Mouse (Mus musculus) MEL (cell line): ENCODE results near the gene Olfr738.

ENCODE experiments used
- CTCF ChIP-seq, 3 experiments: IDR thresholded peaks in 2 of 3; conservative IDR thresholded peaks in 1 of 3; 2 replicates each; pipeline ENCODE4 v1.5.1; 2011 to 2012; ENCODE audit warnings: low read length in 3 of 3, low read depth in 2 of 3, mild to moderate bottlenecking in 2 of 3, improper control_type of control experiment in 1 of 3, inconsistent platforms in 1 of 3, mixed read lengths in 1 of 3, moderate library complexity in 1 of 3; ENCODE audit not compliant: control insufficient read depth in 1 of 3, insufficient read depth in 1 of 3, poor library complexity in 1 of 3, severe bottlenecking in 1 of 3
- EP300 ChIP-seq, 2 experiments: IDR thresholded peaks; 2 replicates each; pipeline ENCODE4 v1.6.1; 2011; ENCODE audit warnings: improper control_type of control experiment in 2 of 2, low read length in 2 of 2, low read depth in 1 of 2, mild to moderate bottlenecking in 1 of 2
- GATA1 ChIP-seq: IDR thresholded peaks from 2 replicates; pipeline ENCODE4 v1.6.1; 2011; ENCODE audit warnings: low read depth, low read length, improper control_type of control experiment
- MAFK ChIP-seq: IDR thresholded peaks from 2 replicates; pipeline ENCODE4 v1.6.1; 2011; ENCODE audit warnings: low read depth, mild to moderate bottlenecking, low read length, improper control_type of control experiment, borderline replicate concordance
- POLR2A ChIP-seq, 2 experiments: IDR thresholded peaks; 2 replicates each; pipeline ENCODE4 v1.6.1; 2011 to 2012; ENCODE audit warnings: low read length in 2 of 2, mild to moderate bottlenecking in 2 of 2, control low read depth in 1 of 2, improper control_type of control experiment in 1 of 2, low read depth in 1 of 2, moderate library complexity in 1 of 2; ENCODE audit not compliant: control insufficient read depth in 1 of 2, insufficient read depth in 1 of 2, poor library complexity in 1 of 2
- POLR2AphosphoS2 ChIP-seq: IDR thresholded peaks from 2 replicates; pipeline ENCODE4 v1.6.1; 2011; ENCODE audit warnings: low read length, improper control_type of control experiment
- SMC3 ChIP-seq: IDR thresholded peaks from 2 replicates; pipeline ENCODE4 v1.6.1; 2011; ENCODE audit warnings: low read depth, low read length, improper control_type of control experiment
- TBP ChIP-seq: IDR thresholded peaks from 2 replicates; pipeline ENCODE4 v1.8.0; 2011; ENCODE audit warnings: low read depth, low read length, improper control_type of control experiment
- USF2 ChIP-seq, 2 experiments: IDR thresholded peaks; 2 replicates each; pipeline ENCODE4 v1.6.1; 2011 to 2012; ENCODE audit warnings: improper control_type of control experiment in 2 of 2, low read length in 2 of 2, borderline replicate concordance in 1 of 2, inconsistent platforms in 1 of 2, low read depth in 1 of 2, mild to moderate bottlenecking in 1 of 2; ENCODE audit not compliant: insufficient read depth in 1 of 2
- ZC3H11A ChIP-seq: IDR thresholded peaks from 2 replicates; pipeline ENCODE4 v1.6.1; 2012; ENCODE audit warnings: low read depth, mild to moderate bottlenecking, inconsistent platforms, low read length, improper control_type of control experiment
- ZMIZ1 ChIP-seq: IDR thresholded peaks from 2 replicates; pipeline ENCODE4 v1.6.1; 2012; ENCODE audit warnings: low read depth, mild to moderate bottlenecking, inconsistent platforms, low read length, improper control_type of control experiment, moderate library complexity

DNA sequence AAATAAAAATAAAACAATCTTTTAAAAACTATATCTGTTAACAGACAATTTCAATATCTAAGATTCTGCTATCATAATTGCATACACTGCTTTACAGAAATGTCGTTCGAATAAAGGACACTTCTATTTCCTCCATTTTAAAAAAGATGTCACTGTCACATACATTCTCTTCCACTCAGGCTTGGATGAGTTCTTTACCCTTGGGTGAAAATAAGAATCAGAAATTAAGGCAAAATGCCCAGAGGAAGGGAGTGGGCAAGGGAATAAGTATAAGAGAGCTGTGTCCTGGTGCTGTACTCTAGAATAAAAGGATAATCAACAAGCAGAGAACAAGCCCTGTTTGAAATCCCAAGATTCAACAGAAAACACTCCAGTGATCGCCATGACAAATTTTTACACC lies 37.9 kb downstream of the Olfr738 start, which contains the start of gene Olfr740:
- TF ChIP-seq GATA1 = no peak
- no peak for TF ChIP-seq CTCF (IDR thresholded peaks at IDR 0.05 in 2 of 3, conservative IDR thresholded peaks at IDR 0.05 in 1 of 3; ENCODE audit: control insufficient read depth in 1 of 3, insufficient read depth in 1 of 3, low read depth in 2 of 3, low read length in 3 of 3, poor library complexity in 1 of 3, severe bottlenecking in 1 of 3)
- no peak for TF ChIP-seq ZMIZ1
- no peak for TF ChIP-seq TBP
- TF ChIP-seq MAFK = no peak
- TF ChIP-seq POLR2AphosphoS2 = no peak
- TF ChIP-seq ZC3H11A = no peak
- TF ChIP-seq POLR2A (IDR thresholded peaks at IDR 0.05; ENCODE audit: control insufficient read depth in 1 of 2, insufficient read depth in 1 of 2, low read depth in 1 of 2, low read length in 2 of 2, poor library complexity in 1 of 2) = no peak
- TF ChIP-seq EP300 (IDR thresholded peaks at IDR 0.05; ENCODE audit: low read depth in 1 of 2, low read length in 2 of 2) = no peak
- no peak for TF ChIP-seq SMC3
- no peak for TF ChIP-seq USF2 (IDR thresholded peaks at IDR 0.05; ENCODE audit: borderline replicate concordance in 1 of 2, insufficient read depth in 1 of 2, low read depth in 1 of 2, low read length in 2 of 2)
